Mouse (Mus musculus): ENCODE measurements at regions not wholly inside any gene's neighbourhood (a gene's known extent, or its start where the extent isn't known, plus 50 kb on each side); places are given as distances from the start of the nearest gene placed in this dataset.
"Not testable (repeated sequence)": the region's sequence is repeated elsewhere in the genome, so short reads cannot be mapped to it uniquely, and the experiment has no call there.

DNA sequence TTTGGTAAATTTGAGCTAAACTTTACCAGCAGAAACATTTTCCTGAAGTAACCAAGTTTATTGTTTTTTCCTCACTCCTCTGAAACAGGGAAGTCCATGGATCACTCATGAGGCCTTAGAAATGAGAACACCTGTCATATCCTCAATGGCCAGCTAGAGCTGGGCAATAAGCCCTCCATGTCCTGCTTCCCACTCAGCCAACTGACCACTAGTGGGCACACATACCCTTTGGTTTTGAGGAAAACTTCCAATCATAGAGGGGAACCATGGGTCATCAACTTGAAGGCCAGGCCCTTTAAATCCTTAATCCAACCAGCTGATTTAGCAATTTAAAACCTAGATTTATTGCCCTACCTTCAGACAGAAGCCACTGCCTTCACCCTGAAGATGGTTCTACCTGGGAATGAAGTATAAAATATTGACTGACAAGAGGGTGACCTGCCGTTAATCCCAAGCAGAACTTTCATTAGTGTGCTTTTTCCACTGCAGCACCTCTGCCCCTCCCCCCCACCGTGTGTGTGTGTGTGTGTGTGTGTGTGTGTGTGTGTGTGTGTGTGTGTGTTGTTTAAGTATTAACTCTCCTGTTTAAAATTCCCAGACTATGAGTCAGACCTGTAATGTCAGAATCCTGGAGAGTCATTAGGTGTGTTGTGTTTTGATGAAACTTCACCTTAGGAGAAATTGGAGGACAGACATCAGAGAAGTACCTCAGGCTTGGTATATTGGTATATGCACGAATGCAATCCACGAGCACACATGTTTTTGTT lies 312.3 kb downstream of the Hdgfl1 start:
- DNase-seq (ENCODE audit: low read depth) = no peak

DNA sequence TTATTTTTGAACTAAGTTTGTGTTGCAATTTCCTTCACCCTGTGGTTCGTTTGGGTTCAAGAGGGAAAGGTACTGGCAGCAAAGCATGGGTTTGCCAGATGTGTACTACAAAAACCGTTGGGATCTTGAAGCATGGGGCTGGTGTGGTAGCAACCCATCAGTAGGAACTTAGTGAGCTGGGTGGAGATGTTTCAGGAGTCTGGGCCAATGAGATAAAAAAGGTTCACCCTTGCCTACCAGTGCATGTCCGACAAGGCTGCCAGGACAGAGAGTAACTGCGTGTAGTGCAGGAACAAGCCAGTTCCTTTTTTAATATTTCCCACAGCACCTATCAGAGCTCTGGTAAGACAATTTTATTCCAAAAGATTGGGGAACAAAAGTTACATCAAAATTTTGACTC lies 343.3 kb downstream of the Hdgfl1 start:
- no peak for DNase-seq (ENCODE audit: low read depth)

DNA sequence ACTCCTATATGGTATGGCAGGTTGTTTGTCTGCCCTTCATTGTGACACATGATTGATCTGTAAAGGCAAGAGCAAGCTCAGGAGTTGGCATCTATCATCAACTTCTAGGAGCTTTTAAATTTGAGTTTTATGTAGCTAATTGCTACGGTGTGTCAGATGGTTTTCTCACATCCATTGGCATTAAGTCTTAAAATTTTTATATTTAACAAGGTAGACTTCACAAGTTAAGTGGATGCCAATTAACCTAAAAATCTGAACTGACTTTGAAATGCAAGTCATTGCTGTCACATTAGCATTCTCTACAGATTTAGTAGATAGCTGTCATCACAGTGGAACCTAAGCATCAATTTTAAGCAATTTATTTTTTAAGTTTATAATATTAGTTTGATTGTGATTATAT lies 345.5 kb downstream of the Hdgfl1 start:
- no peak for DNase-seq (ENCODE audit: low read depth)

DNA sequence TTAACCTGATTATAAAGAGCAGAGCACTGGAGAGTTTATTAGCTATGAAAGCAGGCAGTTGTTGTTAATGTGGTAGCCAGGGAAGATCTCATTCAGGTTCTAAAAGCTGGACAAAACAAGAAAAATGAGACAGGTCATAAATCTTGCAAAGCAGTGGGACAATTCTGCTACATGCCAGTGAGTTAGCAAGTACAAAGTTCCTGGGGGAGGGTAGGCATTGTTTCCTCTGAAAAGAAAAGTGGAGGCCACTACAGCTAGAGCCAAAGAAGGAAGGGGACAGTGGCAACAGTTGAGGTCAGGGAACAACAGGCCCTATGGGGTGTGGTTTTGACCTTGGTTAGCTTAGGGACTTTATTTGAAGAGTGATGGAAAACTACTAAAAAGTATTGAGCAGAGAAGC lies 364.2 kb downstream of the Hdgfl1 start:
- no peak for DNase-seq (ENCODE audit: low read depth)

DNA sequence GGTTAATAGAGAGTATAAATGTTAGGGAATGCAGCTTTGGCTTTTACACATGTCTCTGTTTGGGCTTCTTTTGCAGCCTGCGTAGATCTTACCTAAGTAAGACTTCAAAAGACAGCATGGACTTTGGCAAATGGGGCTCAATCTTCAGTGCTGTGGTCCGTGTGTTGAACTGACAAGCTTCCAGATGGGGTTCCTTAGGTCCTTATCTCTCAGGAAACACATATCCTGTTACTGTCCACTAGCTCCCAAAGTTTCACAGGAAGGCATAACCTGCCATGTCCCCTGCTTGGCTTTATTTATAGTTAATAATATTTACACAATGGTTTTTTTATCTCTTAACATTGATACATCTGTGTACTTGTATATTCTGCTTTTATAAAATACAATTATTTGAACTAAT lies 365.3 kb downstream of the Hdgfl1 start:
- DNase-seq (ENCODE audit: low read depth) = no peak

DNA sequence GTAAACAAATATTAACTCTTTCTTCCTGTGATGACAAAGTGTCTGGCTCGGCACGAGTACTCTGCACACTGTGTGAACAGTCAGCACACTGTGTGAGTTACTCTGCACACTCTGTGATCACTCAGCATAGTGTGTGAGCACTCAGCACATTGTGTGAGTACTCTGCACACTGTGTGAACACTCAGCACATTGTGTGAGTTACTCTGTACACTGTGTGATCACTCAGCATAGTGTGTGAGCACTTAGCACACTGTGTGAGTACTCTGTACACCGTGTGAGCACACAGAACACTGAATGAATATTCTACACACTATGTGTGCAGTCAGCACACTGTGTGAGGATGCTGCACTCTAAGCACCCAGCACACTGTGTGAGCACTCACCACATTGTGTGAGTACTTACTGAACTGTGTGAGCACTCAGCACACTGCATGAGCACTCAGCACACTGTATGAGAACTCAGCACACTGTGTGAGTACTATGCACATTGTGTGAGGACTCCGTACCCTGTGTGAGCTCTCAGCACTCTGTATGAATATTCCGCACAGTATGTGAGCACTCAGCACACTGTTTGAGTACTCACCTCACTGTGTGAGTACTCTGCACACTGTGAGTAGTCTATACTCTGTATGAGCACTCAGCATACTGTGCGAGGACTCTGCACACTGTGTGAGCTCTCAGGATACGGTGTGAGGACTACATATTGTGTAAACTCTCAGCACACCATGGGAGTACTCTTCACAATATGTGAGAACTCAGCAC lies 381.9 kb downstream of the Hdgfl1 start:
- DNase-seq (ENCODE audit: low read depth) = no peak

DNA sequence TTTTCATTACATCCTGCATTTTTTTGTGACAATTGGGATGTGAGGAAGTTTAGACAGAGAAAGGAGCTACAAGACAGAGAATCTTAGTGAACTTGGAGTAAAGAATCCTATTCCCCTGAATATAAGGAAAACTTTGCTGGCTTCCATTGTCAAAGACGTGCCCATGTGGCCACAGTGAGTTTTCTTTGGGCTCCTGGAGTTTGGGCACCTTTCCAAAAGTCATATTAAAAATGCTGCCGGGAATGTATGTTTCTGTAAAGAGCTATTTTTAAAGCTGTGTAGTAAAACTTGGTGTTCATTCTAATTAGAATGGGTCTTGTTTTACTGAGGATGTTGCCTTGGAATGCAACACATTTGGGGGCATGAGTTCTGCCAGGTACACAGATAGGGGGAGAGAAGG lies 387.3 kb downstream of the Hdgfl1 start:
- DNase-seq (ENCODE audit: low read depth) = no peak

DNA sequence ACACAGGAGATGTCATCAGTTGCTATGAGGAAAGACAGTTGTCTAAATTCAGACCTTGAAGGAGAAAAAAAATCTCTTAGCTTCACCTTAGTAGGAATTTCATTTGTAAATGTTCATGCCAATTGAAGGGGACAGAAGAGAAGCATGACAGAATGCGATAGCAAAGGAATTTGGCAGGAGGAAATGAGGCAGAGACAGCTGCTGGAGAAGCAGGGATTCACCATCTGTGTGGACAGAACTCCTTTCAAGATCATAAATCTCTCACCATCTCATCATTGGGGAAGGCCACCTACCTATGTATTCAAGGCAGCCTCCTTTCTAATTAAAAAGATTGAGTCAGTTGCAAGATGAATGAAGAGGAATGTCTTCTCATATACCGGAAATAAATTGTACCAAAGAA lies 387.8 kb downstream of the Hdgfl1 start:
- no peak for DNase-seq (ENCODE audit: low read depth)

DNA sequence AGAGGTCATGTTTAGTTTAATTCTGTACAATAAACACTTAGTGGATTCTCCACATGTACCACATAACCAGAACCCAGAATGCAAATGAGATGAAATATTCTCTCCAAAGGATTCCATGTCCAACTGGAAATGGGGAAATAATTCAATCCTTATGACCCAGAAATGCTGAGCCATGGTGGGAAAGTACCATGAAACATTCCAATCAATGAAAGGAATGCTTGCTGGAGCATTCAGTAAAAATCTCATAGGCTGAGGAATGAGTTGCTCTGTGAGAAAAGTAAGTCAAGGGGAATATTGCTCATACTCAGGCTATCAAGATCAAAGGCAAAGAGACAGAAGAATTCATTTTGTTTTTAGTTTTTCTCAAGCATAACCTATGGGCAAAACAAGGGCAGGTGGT lies 394.4 kb downstream of the Hdgfl1 start:
- DNase-seq (ENCODE audit: low read depth) = no peak

DNA sequence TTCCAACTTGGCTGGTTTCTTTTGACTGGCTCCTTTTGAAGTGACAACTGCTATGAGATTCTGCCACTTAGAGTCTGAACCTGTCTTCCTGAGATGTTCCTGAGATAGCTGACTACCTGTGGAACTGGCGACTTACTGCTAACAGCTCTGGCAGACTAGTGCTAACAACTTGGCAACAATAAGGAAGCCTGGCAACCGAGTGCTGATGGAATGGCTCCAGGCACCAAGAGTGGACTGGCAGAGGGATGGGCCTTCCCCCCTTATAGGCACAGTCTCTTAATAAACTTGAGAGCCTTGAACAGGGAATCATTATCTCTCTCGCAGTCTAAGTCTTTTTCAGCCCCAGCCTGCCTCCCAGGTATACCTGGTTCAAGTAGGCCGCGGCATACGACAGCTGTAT lies 404.1 kb downstream of the Hdgfl1 start:
- DNase-seq (ENCODE audit: low read depth) = not testable (repeated sequence)

DNA sequence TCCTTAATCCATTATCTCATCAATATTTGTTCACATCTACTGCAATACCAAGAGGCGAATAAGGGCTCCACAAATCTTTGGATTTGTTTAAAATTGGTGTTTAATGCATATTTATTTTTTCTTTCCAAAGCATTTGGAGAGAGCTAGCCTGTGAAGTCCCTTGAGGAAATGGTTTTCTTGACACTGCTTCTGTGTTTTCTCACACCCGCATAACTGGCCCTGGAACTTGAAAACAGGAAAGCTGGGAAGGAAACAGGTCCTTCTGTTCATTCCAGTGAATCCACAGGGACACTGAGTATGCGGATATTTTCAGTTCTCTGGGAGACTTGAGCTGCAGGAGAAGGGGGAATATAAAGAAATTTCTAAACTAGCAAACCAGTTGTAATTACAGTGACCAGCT lies 413.6 kb downstream of the Hdgfl1 start:
- DNase-seq (ENCODE audit: low read depth) = no peak

DNA sequence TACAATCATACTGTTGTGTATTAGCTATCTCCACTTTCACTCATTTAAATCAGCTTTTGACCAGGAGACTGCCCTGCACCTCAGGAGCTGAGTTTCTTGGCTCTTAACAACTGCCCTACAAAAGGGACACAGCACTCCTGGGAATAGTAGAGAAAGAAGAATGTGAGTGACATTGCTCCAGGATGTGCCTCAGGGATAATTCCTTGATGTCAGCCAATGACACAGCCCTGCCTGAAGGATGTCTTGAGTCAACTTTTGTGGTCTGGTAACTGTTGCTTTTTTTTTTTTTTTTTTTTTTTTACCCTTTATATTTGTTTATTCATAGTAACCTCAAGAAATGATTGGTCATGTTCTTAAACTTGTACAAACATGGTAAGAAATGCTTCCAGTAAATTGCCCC lies 415.5 kb downstream of the Hdgfl1 start:
- no peak for DNase-seq (ENCODE audit: low read depth)

DNA sequence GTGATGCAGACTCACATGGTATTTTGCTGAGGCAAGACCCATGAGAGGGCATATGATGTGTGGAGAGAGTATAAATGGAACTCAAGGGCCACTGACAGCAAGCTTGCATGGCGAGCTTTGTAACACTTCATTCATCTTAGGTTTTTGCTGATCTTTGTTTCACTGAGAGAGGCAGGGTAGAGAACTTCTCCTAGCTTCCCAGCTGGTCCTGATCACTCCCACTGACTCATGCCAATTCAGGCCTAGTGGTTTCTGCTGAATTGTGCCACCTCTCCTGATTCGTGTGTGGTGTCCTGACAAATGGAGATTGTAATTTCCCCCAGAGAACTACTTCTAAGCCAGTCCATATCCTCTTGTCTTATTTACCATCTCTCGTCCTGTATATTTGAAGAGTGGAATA lies 419.5 kb downstream of the Hdgfl1 start:
- no peak for DNase-seq (ENCODE audit: low read depth)

DNA sequence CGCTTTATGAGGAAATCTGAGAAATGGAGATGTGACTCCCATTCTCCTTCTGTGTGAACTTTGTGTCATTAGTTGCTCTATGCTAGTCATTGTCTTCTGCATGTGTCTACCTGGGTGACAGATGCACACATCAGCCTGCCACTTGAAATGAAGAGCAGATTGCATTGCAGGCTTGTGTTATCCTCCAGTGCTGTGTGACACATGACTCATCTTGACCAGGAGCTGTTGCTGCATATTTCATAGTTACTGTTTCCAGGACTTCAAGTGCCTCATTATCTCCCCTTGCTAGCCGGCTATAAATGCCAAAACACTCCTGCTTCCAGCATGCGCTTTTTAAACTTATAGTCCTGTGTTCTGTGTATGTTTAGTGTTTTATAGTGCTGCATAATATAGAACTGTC lies 431.2 kb downstream of the Hdgfl1 start:
- DNase-seq (ENCODE audit: low read depth) = no peak

DNA sequence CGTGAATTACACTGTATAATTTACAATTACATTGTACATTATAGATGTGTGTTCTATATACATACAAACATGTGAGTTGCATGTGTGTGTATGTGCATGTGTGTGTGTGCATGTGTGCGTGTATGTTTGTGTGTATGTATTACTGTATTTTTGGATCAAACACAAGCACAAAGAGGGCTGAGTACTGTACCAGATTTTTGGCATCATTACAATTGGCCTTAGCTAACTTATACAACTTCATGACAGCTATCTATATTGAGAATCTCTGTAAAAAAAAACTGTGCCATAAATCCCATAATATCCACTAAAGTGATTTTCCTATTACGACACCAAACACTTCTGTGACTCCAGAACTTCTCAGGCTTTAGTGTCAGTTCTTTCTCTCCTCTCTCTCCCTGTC lies 444.9 kb downstream of the Hdgfl1 start:
- DNase-seq (ENCODE audit: low read depth) = no peak

DNA sequence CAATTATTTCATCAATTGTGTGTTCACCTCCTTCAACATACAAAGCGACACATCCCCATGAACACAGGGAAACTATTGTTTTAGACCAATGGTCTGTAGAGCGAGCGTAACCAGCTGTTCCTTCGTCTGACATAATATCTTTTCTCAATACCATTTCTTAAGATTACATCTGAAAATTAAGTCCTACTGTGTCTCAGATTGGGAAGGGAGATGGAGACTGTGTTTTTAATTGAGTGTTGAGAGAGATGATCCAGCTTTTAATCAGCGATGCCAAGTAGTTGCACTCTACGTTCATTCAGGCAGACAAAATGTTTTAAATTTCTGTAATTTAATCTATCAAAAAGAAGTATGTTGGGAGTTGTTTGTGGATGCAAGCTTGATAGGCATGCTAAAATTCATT lies 445.3 kb downstream of the Hdgfl1 start:
- DNase-seq (ENCODE audit: low read depth) = no peak

DNA sequence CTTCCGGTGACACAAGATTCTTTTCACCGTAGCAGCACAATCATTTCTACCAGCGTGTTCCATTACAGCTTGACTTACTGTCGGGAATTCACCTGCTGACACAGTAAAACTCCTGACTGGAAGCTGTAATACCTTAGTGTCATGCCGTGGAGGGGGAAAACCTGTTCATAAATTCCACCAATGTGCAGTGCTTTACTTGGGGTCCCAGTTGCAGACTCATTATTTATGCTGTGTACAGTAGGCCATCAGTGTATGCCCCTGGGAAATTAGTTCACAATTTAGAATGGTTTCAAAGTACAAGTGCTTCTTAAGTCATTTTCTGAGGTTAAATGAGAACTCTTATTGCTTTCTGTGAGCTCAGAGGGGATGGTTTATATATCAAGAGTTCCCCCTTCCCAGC lies 451.4 kb downstream of the Hdgfl1 start:
- DNase-seq (ENCODE audit: low read depth) = no peak

DNA sequence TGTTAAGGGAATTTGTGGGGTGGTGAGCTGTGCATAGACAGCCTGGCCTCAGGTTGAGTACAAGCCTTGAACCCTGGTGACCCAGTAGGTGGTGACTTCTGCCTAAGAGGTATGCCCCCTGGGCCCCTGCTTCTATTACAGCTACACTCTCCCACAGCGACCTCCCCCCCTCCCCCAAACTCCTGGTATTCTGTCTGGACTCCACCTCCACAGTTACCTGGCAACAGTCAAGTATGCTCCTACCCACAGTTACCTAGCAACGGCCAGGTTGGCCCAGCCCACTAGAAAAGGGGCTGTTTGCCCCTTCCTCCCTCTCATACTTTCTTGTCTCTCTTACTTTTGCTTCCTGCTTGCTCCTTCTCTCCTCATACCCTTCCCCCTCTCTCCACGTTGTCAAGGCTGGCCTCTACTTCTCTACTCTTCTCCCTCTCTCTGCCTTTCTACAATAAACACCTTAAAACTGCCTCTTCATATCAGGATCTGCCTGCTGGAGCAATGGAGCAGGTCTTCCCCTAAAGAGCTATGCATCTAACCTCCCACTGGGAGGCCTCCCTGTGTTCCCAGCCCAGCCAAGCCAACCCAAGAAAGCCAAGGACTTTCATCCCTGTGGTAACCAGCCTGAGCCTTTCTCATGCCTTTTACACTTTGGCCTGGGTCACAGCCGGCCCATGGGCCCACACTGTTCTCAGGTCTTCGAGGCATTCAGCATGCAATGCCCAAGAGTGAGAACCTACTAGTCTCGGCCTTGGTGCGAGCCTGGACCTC lies 457.5 kb downstream of the Hdgfl1 start:
- DNase-seq (ENCODE audit: low read depth) = no peak

DNA sequence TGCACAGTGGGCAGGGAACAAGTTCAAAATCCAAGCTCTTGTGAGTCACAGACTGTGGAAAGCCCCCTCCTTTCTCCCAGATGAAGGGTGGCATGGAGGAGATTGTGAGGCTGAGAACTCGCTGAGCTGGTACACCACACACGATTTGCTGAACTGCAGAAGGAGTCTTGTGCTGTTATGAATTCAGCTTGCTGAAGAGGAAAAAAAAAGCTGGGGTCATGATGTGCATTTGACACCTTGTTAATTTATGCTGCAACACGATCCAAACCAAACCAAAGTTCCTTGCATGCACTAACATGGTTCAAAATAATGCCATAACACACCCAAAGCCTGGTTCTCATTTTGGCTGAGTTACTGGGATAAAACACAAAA lies 485.9 kb downstream of the Hdgfl1 start:
- no peak for DNase-seq (ENCODE audit: low read depth)

DNA sequence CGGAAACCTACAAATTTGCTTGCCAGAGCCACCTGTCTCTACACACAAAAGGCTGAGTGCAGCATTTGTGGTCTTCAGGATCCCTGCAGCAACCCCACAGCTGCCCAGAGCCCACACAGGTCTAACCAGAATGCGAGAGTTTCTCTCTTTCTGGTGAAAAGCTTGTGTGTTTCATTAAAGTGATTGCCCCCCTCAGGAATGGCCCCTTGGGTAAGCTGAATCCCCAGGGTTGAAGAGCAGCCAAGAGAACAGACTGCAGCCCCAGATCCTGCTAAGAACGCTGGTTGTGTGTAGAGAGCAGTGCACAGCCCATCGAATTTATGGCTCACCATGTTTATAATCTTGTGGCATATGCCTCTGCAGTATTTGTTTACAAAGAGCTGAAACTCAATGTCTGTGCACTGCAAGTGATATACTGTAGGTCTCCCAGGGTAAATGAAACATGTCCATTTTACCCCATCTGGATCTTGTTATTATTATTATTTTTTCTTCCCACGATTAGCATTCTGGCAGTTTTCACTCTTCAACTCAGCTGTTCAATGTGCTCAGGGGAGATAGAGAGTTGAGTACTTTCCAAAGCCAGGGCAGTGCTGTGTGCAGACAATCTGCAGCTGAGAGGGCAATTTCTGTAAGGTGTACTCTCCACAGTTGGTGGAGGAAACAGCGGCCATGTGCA lies 486.4 kb downstream of the Hdgfl1 start:
- DNase-seq (ENCODE audit: low read depth) = no peak

DNA sequence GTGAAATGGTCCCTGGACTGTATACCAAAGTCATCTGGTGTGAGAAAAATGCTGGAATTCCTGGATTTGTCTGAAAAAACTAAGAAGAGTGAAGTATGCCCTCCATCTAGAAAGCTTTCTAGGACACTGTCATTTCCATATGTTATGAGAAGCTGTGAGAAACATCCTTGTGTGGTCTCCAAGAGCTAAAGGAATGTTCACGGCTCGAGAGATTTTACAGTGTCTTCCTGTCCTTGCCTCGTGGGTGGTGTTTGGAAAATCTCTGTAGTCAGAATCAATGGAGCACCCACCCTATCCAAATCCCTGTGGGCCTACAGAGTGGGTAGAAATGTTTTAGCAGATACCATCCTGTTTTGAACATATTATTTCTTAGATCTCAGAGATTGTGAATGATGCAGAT lies 487.7 kb downstream of the Hdgfl1 start:
- no peak for DNase-seq (ENCODE audit: low read depth)

DNA sequence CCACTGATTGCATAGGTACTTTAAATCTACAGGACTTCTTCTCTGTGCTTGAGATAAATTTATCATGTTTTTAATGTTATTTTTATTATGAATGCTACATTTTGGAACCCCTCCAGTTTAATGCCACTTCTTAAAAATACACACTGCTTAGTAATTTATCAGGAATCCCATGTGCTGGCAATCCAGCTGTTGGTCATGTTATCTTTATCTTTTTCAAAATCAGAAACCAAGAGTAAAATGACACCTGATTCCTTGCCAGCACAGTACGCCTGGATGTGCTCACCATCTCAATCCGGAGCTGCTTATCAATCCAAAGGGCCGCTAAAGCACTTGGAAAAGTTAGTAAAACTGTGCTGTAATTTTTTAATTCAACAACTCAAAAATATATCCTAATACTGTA lies 497.1 kb downstream of the Hdgfl1 start:
- DNase-seq (ENCODE audit: low read depth) = no peak

DNA sequence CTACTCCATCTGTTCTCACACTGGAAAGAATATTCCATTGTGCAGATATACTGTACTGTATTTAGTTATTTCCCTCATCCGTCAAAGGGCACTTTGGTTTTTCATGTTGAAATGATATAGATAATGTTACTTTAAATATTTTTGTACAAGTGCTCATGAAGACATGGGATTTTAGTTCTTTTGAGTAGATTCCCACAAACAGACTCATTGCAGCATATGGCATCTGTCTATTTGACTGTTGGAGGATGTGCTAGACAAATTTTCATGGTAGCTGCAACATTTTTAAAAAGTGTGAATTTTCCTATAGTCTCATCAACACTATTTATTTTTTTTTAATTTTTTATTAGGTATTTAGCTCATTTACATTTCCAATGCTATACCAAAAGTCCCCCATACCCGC lies 502.5 kb downstream of the Hdgfl1 start:
- no peak for DNase-seq (ENCODE audit: low read depth)
